Mouse (Mus musculus) liver, postnatal 0 days (tissue): ENCODE results near the gene Dtx3.

Source experiments
- CTCF ChIP-seq: sonication (generic); IDR thresholded peaks from 2 replicates; pipeline ENCODE4 v1.5.1; 2016; ENCODE audit warnings: antibody characterized with exemption, low read depth
- EP300 ChIP-seq: IDR thresholded peaks from 2 replicates; pipeline ENCODE4 v1.6.1; 2016; ENCODE audit warnings: antibody characterized with exemption, low read depth, mild to moderate bottlenecking

- TF ChIP-seq CTCF: no peak
- no peak for TF ChIP-seq EP300
Measured at GRCm38 (mm10) chr10:127191191-127192056, 4.1 kb downstream of the Dtx3 start.
